Mouse (Mus musculus): ENCODE data around the gene C1qtnf7.

DNA sequence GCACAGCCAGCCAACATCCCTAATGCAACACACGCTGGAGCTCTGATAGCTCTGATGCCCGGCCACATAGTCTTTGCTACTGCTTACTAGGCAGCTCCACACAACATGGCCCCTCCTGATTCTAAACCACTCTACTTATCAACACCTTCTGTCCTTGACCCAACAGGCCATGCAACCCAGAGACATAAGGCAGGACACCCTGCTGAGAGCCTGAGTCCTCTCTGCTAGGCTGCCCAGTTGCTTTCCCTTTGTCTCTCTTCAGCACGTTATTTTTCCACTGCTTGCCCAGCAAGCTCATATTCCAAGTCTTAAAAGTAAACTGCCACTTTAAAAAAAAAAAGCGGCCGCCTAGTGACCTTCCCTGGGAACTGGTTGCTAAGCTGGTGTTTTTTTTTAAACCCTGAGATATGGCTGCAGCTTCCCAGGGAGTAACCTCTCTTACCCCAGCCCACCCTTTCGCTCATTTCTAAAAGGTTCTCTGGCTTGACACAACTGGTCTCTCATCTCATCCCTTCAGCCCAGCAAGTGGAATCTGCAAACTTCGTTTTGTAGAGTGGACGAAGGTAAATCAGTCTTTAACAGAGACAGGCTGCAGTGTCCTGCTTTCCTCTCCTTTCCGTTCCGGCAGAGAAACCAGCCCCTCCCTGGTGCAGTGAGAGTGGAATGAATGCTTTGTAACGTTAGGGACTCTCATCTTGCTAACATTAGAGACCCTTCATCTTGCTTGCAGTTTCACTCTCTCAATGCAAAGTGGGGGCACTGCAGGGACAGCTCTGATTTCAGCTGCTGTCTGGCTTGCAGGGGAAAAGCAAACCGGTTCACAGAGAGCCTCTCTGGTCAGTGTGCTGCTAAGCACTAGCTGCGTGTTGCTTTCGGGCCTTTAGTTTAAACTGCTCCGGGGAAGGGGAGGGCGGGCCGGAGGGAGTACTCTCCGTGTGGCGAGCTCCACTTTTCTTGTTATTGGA, 146.9 kb downstream of the C1qtnf7 start, which contains the start of gene Cc2d2a:
- TF ChIP-seq POLR2A (IDR thresholded peaks at IDR 0.05; ENCODE audit: extremely low read depth, insufficient read depth, low read length) (no peak), CTCF (IDR thresholded peaks at IDR 0.05; ENCODE audit: low read depth, low read length) (no peak)
